Mouse (Mus musculus) liver (tissue): ENCODE measurements around the gene Wdr5b.
A peak's percentile ranks its signal among the peaks of the same experiment; 100 is the strongest.
"Not testable (repeated sequence)": the region's sequence is repeated elsewhere in the genome, so short reads cannot be mapped to it uniquely, and the experiment has no call there.

ENCODE experiments used
- DNase-seq: peaks from one replicate; pipeline ENCODE4 v3.0.0-alpha.2; 2020; ENCODE audit warnings: mixed read lengths

Gene Wdr5b

DNA sequence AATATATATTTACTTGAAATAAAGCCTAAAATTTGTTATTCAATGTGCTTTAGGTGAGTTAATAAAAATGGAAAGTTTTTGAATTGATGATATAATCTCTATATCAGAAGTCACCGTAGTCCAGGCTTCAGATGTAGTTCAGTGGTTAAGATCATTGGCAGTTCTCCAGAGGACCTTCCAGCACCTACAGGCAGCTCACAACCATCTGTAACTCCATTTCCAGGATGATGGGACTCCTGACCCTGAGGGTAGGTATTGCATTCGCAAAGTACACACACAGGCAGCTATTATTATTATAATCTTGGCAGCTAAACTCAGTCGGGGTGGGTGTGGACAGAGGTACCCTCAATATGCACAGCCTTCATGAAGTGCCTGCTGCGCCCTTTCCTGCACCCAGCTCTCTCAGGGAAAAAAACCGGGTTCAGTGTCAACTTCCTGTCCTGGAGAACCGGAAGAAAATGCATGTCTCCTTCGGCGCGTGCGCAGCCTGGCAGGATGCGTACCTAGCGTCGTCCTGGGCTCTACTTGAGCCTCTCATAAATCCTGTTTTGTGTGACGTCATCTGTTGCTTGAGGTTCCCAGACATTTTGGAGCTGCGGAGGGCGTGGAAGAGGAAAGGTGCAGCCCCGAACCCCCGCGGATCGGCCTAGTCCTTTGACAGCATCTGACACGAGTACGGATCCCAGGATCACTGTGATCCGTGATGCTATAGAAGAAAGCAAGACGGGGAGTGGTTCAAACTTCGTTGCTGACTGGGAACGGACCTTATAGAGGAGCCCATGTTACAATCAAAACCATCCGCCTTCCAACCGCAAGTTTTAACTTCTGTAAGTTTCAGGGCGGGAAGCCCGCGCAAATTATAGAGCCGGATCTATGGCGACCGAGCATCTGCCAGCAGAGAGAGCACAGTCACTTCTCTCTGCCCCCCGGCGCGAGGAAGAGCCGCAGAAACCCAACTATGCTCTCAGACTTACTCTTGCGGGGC lies at the start of gene Wdr5b:
Gene Wdr5b, plus strand, starts transcription at position 551 of the 985 bp plus-strand sequence.
- peak; percentile 90 for DNase-seq

GRCm38 (mm10) chr16:35992391-35992790 lies 48.6 kb upstream of the Wdr5b start:
- DNase-seq: no peak

- no peak for DNase-seq
Observed at GRCm38 (mm10) chr16:35993316-35993715, 47.7 kb upstream of the Wdr5b start.

- DNase-seq: not testable (repeated sequence)
Observed at GRCm38 (mm10) chr16:35998852-35999251, 42.1 kb upstream of the Wdr5b start.

GRCm38 (mm10) chr16:36008396-36008795 lies 32.6 kb upstream of the Wdr5b start:
- no peak for DNase-seq

- no peak for DNase-seq
Observed at GRCm38 (mm10) chr16:36016335-36016734, 24.7 kb upstream of the Wdr5b start.

DNA sequence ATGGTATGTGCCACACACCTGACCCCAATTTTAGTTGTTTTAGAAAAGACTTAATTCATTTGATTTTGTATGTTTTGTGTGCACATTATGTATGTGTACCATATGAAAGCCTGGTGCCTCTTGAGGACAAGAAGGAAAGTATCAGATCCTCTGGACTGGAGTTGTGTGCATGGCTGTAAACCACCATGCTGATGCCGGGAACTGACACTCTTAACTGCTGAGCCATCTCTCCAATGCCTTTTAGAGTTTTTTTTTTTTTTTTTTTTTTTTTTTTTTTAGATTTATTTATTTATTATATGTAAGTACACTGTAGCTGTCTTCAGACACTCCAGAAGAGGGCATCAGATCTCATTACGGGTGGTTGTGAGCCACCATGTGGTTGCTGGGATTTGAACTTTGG lies 12.9 kb upstream of the Wdr5b start:
- not testable (repeated sequence) for DNase-seq

DNA sequence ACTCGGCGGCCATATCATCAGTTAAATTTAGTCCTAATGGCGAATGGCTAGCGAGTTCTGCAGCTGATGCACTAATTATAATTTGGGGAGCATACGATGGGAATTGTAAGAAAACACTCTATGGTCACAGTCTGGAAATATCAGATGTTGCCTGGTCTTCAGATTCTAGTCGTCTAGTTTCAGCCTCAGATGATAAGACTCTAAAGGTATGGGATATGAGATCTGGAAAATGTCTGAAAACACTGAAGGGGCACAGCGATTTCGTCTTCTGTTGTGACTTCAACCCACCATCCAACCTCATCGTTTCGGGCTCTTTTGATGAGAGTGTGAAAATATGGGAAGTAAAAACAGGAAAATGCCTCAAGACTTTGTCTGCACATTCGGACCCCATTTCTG lies 633 bp downstream of the Wdr5b start:
- DNase-seq: no peak

DNA sequence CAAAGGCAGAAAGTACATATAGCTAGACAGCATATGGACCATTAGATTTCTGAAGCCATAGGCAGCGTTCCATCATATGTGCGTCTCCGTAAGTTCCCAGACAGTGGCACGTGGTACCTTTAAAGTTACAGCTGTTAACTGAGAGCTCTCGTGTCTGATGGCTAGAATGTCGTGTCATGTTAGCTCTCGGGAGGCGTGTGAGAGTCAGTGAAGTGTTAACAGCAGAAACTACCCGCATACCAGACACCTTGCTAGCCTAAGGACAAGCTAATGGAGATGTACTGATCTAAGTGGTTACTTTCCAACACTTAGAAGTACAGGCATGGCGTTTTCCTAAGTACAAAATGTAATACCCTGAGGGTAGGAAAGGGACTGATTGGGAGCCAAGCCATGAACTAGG lies 2.1 kb downstream of the Wdr5b start:
- DNase-seq: no peak

DNA sequence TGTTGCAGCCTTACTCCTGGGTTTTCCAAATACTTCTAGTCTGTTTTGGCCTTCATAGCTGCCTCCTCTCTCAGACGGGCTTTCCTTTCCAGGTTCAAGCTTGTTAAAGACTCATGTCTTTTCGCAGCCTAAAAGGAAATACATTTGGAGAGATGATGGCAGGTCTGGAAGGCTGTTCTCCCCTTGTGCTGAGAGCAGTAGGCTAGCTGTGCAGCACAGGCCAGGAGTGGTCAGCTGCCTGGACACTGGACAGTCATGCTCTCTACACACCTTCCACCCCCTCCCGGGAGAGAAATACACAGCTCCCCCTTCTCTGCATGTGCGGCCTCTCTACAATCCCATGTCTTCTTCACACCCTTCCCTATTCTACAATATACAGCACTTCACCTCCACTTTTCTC lies 3.0 kb downstream of the Wdr5b start:
- DNase-seq: no peak

DNA sequence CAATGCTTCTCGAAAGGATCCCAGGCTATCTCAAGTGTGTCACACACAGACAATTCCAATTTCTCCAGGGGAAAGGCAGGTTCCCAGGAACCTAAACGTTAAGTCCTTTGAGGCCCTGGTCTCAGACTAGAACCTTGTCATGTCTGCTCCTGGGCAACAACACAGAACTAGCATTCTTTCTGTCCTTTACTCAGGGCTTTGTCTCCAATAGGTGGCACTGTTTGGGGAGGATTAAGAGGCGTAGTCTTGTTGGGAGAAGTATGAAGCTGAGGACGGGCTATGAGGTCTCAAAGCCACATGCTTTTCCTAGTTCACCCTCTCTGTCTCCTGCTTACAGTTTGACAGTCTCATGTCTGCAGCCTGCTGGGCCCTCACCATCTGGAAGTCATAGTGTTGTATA lies 6.5 kb downstream of the Wdr5b start:
- DNase-seq: no peak

- no peak for DNase-seq
Observed at GRCm38 (mm10) chr16:36051491-36051890, 10.5 kb downstream of the Wdr5b start.

DNA sequence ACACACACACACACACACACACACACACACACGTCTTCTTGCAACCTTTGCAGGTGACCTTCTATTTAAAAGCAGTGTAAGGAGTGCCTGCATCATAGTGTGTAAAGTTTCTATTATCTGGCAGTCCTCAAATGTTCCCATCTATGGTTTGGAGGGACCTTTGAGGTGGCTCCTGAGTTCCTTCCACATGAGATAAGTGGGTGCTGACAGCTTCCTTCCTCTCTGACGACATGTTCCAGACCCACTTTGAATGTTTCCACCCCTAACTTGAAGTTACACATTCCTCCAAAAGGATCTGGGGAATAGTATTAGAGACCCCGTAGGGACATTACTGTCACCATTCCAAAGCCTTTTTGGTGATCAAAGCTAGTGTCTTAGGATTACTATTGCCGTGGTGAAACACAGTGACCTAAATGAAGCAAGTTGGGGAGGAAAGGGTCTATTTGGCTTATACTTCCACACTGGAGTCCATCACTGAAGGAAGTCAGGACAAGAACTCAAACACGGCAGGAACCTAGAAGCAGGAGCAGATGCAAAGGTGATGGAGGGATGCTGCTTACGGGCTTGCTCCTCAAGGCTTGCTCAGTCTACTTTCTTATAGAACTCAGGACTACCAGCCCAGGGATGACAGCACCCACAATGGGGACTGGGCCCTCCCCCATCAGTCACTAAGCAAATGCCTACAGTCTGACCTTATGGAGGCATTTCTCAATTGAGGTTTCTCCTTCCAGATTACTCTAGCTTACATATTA lies 12.7 kb downstream of the Wdr5b start:
- no peak for DNase-seq

DNA sequence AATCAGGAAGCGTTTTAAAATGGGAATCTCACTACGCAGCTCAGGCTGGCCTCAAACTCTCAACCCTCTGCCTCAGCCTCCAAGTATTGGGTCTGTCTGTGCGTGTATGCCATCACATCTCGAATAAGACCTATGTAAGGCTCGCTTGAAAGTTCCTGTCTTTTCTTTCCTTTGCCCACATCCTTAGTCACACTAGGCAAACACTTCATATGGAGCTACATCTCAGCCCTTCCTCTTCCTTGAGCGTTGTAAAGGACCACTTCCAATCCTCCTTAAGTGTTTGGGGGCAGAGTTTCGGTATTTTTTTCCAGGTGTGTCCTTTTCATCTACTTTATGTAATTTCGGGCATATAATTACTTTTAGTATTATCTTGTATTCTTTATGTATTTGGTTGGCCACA lies 13.9 kb downstream of the Wdr5b start:
- DNase-seq: no peak

DNA sequence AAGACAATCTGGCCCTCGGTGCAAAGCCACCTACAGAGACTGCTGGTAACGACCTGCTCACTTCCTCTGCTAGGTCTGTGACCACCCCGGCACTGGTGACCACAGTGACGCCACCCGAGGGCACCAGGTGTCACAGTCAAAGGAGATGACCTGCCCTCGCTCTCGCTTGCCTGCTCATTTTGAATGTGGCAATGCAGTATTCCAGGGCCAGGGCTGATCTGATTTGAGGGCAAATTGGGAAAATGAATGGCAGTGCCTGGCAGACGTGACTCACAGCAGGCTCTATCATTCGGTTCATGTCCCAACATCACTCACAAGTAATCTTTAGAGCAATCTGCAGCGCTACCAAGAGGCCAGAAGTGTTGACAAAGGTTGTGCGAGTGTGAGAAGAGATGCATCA lies 15.4 kb downstream of the Wdr5b start:
- no peak for DNase-seq

GRCm38 (mm10) chr16:36057933-36058475 lies 17.0 kb downstream of the Wdr5b start:
- no peak for DNase-seq

- DNase-seq: not testable (repeated sequence)
Observed at GRCm38 (mm10) chr16:36062534-36062933, 21.5 kb downstream of the Wdr5b start.

- no peak for DNase-seq
Observed at GRCm38 (mm10) chr16:36063315-36063714, 22.3 kb downstream of the Wdr5b start.

- no peak for DNase-seq
Observed at GRCm38 (mm10) chr16:36064904-36065303, 23.9 kb downstream of the Wdr5b start.

GRCm38 (mm10) chr16:36067694-36068093 lies 26.7 kb downstream of the Wdr5b start:
- DNase-seq: no peak

DNA sequence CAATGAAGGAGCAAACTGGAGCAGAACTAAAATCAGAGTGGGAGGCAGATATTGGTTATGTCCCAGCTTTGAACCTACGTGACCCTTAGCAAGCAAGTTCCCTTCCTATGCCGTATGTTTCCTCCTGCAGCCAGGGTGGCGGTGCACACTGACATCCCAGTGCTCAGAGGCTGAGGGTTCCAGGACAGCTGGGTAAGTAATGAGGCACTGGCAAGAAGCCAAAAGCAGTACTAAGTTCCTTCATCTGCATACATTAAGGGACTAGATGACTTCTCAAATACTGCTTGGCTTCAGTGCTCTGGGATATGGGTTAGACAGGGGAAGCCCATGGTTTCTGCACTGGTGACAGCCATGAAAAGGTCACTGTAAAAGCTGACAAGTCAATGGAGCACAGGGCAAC lies 27.4 kb downstream of the Wdr5b start:
- DNase-seq: no peak

- DNase-seq: no peak
Observed at GRCm38 (mm10) chr16:36069819-36070575, 29.0 kb downstream of the Wdr5b start.

DNA sequence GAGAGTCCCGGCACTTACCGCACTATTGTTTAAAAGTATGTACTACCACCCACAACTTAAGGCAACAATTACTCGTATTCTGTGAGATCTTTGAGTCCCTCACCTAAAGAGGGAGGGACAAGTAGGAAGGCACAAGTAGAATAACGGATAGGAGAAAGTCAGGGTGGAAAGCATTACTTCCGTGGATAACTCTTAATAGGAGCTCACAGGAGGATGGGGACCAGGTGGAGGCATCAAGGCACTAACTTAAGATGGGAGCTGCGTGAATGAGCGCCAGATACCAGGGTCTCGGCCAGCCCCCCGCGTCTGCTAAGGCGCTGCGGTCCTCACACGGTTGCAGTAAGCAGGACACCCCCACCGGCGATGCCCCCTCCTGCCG lies 30.1 kb downstream of the Wdr5b start:
- no peak for DNase-seq
